Mouse (Mus musculus) hindbrain, postnatal 0 days (tissue): Measurements from ENCODE around the gene Mex3d. TPM values are rescaled to one million over a fixed set of nuclear protein-coding genes. Genes with fewer than 3 reads are reported as not detected.
A peak's percentile ranks its signal among the peaks of the same experiment; 100 is the strongest.

ENCODE experiments used
- ATAC-seq: fragments of 200-750 bp; cut with Nextera tagmentation; 2 replicates; pipeline ENCODE4 v1.8.0; 2017; ENCODE audit warnings: mild to moderate bottlenecking, moderate TSS enrichment, moderate library complexity
- DNase-seq: peaks from one replicate; pipeline ENCODE4 v3.0.0-alpha.2; 2015; ENCODE audit warnings: low spot score
- H3K27ac ChIP-seq: fragments of 300-500 bp; sonication (generic); 2 replicates; pipeline ENCODE4 v1.5.1; 2014; ENCODE audit warnings: mild to moderate bottlenecking
- H3K27me3 ChIP-seq: fragments of 300-500 bp; sonication (generic); 2 replicates; pipeline ENCODE4 v1.6.1; 2014; ENCODE audit warnings: low read length, mixed read lengths; ENCODE audit not compliant: insufficient read depth
- H3K36me3 ChIP-seq: fragments of 300-500 bp; sonication (generic); 2 replicates; pipeline ENCODE4 v1.6.1; 2014; ENCODE audit warnings: low read length, mixed read lengths; ENCODE audit not compliant: insufficient read depth
- H3K4me1 ChIP-seq: fragments of 300-500 bp; sonication (generic); 2 replicates; pipeline ENCODE4 v1.6.1; 2014; ENCODE audit warnings: antibody characterized with exemption, low read length, mixed read lengths; ENCODE audit not compliant: insufficient read depth
- H3K4me2 ChIP-seq: fragments of 300-500 bp; sonication (generic); 2 replicates; pipeline ENCODE4 v1.6.1; 2014; ENCODE audit warnings: low read depth, mild to moderate bottlenecking, low read length, moderate library complexity, mixed read lengths
- H3K4me3 ChIP-seq: fragments of 300-500 bp; sonication (generic); 2 replicates; pipeline ENCODE4 v1.5.1; 2014; ENCODE audit warnings: low read length
- H3K9ac ChIP-seq: fragments of 300-500 bp; sonication (generic); replicated peaks from 2 replicates; pipeline ENCODE4 v1.6.1; 2014; ENCODE audit warnings: mild to moderate bottlenecking, low read length, moderate library complexity, mixed read lengths
- H3K9me3 ChIP-seq: fragments of 300-500 bp; sonication (generic); 2 replicates; pipeline ENCODE4 v1.6.1; 2016; ENCODE audit warnings: low read length, mixed read lengths
- CTCF ChIP-seq: IDR thresholded peaks from 2 replicates; pipeline ENCODE4 v1.5.1; 2016; ENCODE audit warnings: antibody characterized with exemption, control low read depth, low read depth
- WGBS: fragments of 180-500 bp; shearing (Covaris S2); extraction: QIAGEN DNeasy Blood & Tissue Kit; methylation state at CpG from one replicate; pipeline ENCODE4 v1.1.7; 2014; 5-methylcytosine and 5-hydroxymethylcytosine counted together
- polyA plus RNA-seq: library from polyadenylated mRNA; unstranded; fragments of >200 nt; fragmentation: Nextera tagmentation; extraction: Ambion mirVana; gene quantifications from 2 replicates; pipeline ENCODE4 v1.2.1, GENCODE M21; 2015
- total RNA-seq: library from RNA; depleted of rRNA; stranded (reverse); fragments of >200 nt; gene quantifications from 2 replicates; pipeline ENCODE4 v1.2.3, GENCODE M21; 2014

Mex3d gene
- total and polyA plus RNA-seq, 2 experiments from 2014 or later: 14.2 to 129 TPM

- Histone ChIP-seq H3K27ac (no peak overlapping the region), H3K36me3 (peaks cover 35% of the 10 kb centered on the region), H3K4me3 (peak overlapping the region; percentile 95), H3K4me2 (peak overlapping the region; percentile 99), H3K27me3 (no peaks in the 10 kb centered on the region), H3K4me1 (peaks cover 26% of the 10 kb centered on the region), H3K9me3 (no peaks in the 10 kb centered on the region), H3K9ac (0 out of 2 replicates have a peak overlapping the region, but pooled peaks have one; percentile 98)
- DNase-seq (no peak), ATAC-seq (no peak)
- TF ChIP-seq CTCF: peak; percentile 50
- WGBS: 45% methylated on average over 4 of the region's 4 CpGs
These were observed 4.0 kb downstream of the Mex3d start for GRCm38 (mm10) chr10:80383431-80383830.

- Histone ChIP-seq H3K27me3 (no peaks in the 10 kb centered on the region), H3K27ac (no peak overlapping the region), H3K9ac (0 out of 2 replicates have a peak overlapping the region, but pooled peaks have one; percentile 9), H3K9me3 (no peaks in the 10 kb centered on the region), H3K4me1 (peaks cover 20% of the 10 kb centered on the region), H3K36me3 (peaks cover 35% of the 10 kb centered on the region), H3K4me2 (peak overlapping the region; percentile 99), H3K4me3 (peak overlapping the region; percentile 95; the same call in 1 of the 2 replicates)
- WGBS: 81% methylated on average over 7 of the region's 7 CpGs
- no peak for DNase-seq
- no peak for ATAC-seq
- no peak for TF ChIP-seq CTCF
These were observed 4.7 kb downstream of the Mex3d start for GRCm38 (mm10) chr10:80382641-80383365.

- Histone ChIP-seq H3K9ac (no peak overlapping the region), H3K4me1 (no peaks in the 10 kb centered on the region), H3K4me3 (no peak overlapping the region), H3K9me3 (no peaks in the 10 kb centered on the region), H3K27ac (no peak overlapping the region), H3K27me3 (no peaks in the 10 kb centered on the region), H3K4me2 (no peak overlapping the region), H3K36me3 (peaks cover 28% of the 10 kb centered on the region)
- no peak for DNase-seq
- WGBS: 49% methylated on average over 10 of the region's 10 CpGs
- no peak for ATAC-seq
- TF ChIP-seq CTCF: peak; percentile 75
These were observed 9.7 kb downstream of the Mex3d start for GRCm38 (mm10) chr10:80377716-80378115.

- ATAC-seq (peak; percentile 58), DNase-seq (peak; percentile 97)
- Histone ChIP-seq H3K27me3 (no peaks in the 10 kb centered on the region), H3K4me2 (no peak overlapping the region), H3K27ac (no peak overlapping the region), H3K36me3 (peaks cover 15% of the 10 kb centered on the region), H3K4me1 (no peaks in the 10 kb centered on the region), H3K9ac (no peak overlapping the region), H3K9me3 (no peaks in the 10 kb centered on the region), H3K4me3 (no peak overlapping the region)
- TF ChIP-seq CTCF: peak; percentile 96
- WGBS: 1% methylated on average over 7 of the region's 7 CpGs
These were observed 11.3 kb downstream of the Mex3d start for GRCm38 (mm10) chr10:80376160-80376559.

GRCm38 (mm10) chr10:80374063-80374462 is 13.4 kb downstream of the Mex3d start:
- Histone ChIP-seq H3K9me3 (no peaks in the 10 kb centered on the region), H3K36me3 (no peaks in the 10 kb centered on the region), H3K27ac (no peak overlapping the region), H3K4me2 (no peak overlapping the region), H3K9ac (no peak overlapping the region), H3K4me1 (no peaks in the 10 kb centered on the region), H3K27me3 (no peaks in the 10 kb centered on the region), H3K4me3 (no peak overlapping the region)
- WGBS: 22% methylated on average over 6 of the region's 6 CpGs
- no peak for ATAC-seq
- DNase-seq: peak; percentile 74
- peak; percentile 72 for TF ChIP-seq CTCF

- DNase-seq (no peak), ATAC-seq (no peak)
- H3K36me3 ChIP-seq: no peaks in the 10 kb centered on the region
These were observed 14.8 kb downstream of the Mex3d start for GRCm38 (mm10) chr10:80372706-80373105.

GRCm38 (mm10) chr10:80371983-80372382 is 15.5 kb downstream of the Mex3d start:
- 47% methylated on average over 9 of the region's 9 CpGs for WGBS
- Histone ChIP-seq H3K36me3 (no peaks in the 10 kb centered on the region), H3K27ac (peak overlapping the region; percentile 54), H3K4me2 (peak overlapping the region; percentile 41), H3K27me3 (no peaks in the 10 kb centered on the region), H3K4me1 (no peaks in the 10 kb centered on the region), H3K9me3 (no peaks in the 10 kb centered on the region), H3K4me3 (peak overlapping the region; percentile 14; the same call in 1 of the 2 replicates), H3K9ac (no peak overlapping the region)
- ATAC-seq: no peak
- DNase-seq: no peak
- TF ChIP-seq CTCF: no peak

More at GRCm38 (mm10) chr10:80372706-80373105, 14.8 kb downstream of the Mex3d start:
- Histone ChIP-seq H3K9ac (no peak overlapping the region; the same call in 1 of the 2 replicates), H3K4me2 (no peak overlapping the region), H3K27me3 (no peaks in the 10 kb centered on the region), H3K9me3 (no peaks in the 10 kb centered on the region), H3K4me3 (no peak overlapping the region), H3K27ac (no peak overlapping the region), H3K4me1 (no peaks in the 10 kb centered on the region)
- no peak for TF ChIP-seq CTCF
- 71% methylated on average over 6 of the region's 6 CpGs for WGBS
